Mouse (Mus musculus) cerebellum, adult 2 months (tissue): ENCODE results near the gene Wdr25.

ENCODE experiments used
- CTCF ChIP-seq: fragments of 200-500 bp; IDR thresholded peaks from 2 replicates; pipeline ENCODE4 v1.5.1; 2011; ENCODE audit warnings: low read depth, mild to moderate bottlenecking, control low read depth, low read length, moderate library complexity, borderline replicate concordance; ENCODE audit not compliant: insufficient read depth
- POLR2A ChIP-seq: fragments of 200-500 bp; IDR thresholded peaks from 2 replicates; pipeline ENCODE4 v1.6.1; 2011; ENCODE audit warnings: low read length, control low read depth, borderline replicate concordance; ENCODE audit not compliant: insufficient read depth

DNA sequence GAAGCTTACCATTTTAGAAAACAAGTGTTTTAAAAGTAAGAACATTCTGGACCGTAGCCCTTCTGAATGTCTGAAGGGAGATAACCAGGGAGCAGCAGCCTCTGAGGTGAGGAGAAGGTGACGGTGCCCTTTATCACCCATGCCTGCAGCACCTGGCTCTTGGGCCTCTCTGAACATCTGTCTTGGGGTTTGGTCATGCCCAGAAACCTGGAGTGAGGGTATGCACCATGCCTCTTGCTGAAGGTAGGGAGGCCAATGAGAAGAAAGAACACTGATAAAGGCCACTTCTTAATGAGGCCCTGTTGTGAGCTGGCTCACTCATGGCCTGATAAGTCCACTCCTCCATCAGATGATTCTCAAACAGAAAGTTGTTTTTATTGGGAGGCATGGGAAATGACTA is 34.8 kb downstream of the Wdr25 start:
- TF ChIP-seq POLR2A: no peak
- TF ChIP-seq CTCF: no peak
